Mouse (Mus musculus) stomach, postnatal 0 days (tissue): Measurements from ENCODE around the gene Pde10a. TPM values are rescaled to one million over a fixed set of nuclear protein-coding genes. Genes with fewer than 3 reads are reported as not detected.

Experiments
- ATAC-seq: fragments of 200-750 bp; cut with Nextera tagmentation; 2 replicates; pipeline ENCODE4 v1.8.0; 2017; ENCODE audit not compliant: low FRiP score, low TSS enrichment
- DNase-seq: peaks from one replicate; pipeline ENCODE4 v3.0.0-alpha.2; 2016; ENCODE audit warnings: low spot score
- H3K27ac ChIP-seq: fragments of 300-500 bp; sonication (generic); replicated peaks from 2 replicates; pipeline ENCODE4 v1.5.1; 2014; ENCODE audit warnings: mild to moderate bottlenecking, control low read depth
- H3K27me3 ChIP-seq: fragments of 300-500 bp; sonication (generic); 2 replicates; pipeline ENCODE4 v1.6.1; 2014; ENCODE audit warnings: low read length; ENCODE audit not compliant: control insufficient read depth, insufficient read depth
- H3K36me3 ChIP-seq: fragments of 300-500 bp; sonication (generic); 2 replicates; pipeline ENCODE4 v1.6.1; 2014; ENCODE audit warnings: low read length, mixed read lengths; ENCODE audit not compliant: control insufficient read depth, insufficient read depth
- H3K4me1 ChIP-seq: fragments of 300-500 bp; sonication (generic); replicated peaks from 2 replicates; pipeline ENCODE4 v1.6.1; 2014; ENCODE audit warnings: antibody characterized with exemption; ENCODE audit not compliant: control insufficient read depth, insufficient read depth
- H3K4me2 ChIP-seq: fragments of 300-500 bp; sonication (generic); replicated peaks from 2 replicates; pipeline ENCODE4 v1.6.1; 2014; ENCODE audit warnings: low read depth, mild to moderate bottlenecking, control low read depth, moderate library complexity
- H3K4me3 ChIP-seq: fragments of 300-500 bp; sonication (generic); 2 replicates; pipeline ENCODE4 v1.5.1; 2014; ENCODE audit warnings: low read depth, low read length, control low read depth
- H3K9ac ChIP-seq: fragments of 300-500 bp; sonication (generic); 2 replicates; pipeline ENCODE4 v1.6.1; 2014; ENCODE audit warnings: mild to moderate bottlenecking, low read length, control low read depth, mixed read lengths
- H3K9me3 ChIP-seq: fragments of 300-500 bp; sonication (generic); 2 replicates; pipeline ENCODE4 v1.6.1; 2016; ENCODE audit warnings: low read length; ENCODE audit not compliant: control insufficient read depth
- CTCF ChIP-seq: IDR thresholded peaks from 2 replicates; pipeline ENCODE4 v1.5.1; 2016; ENCODE audit warnings: antibody characterized with exemption, low read depth, mild to moderate bottlenecking, moderate library complexity
- EP300 ChIP-seq: optimal IDR thresholded peaks from 2 replicates; pipeline ENCODE3; 2016; ENCODE audit warnings: antibody characterized with exemption
- WGBS: fragments of 180-500 bp; shearing (Covaris S2); extraction: QIAGEN DNeasy Blood & Tissue Kit; methylation state at CpG from one replicate; pipeline ENCODE4 v1.1.7; 2014; 5-methylcytosine and 5-hydroxymethylcytosine counted together
- polyA plus RNA-seq: library from polyadenylated mRNA; unstranded; fragments of >200 nt; fragmentation: Nextera tagmentation; extraction: Ambion mirVana; gene quantifications from 2 replicates; pipeline ENCODE4 v1.2.1, GENCODE M21; 2015

Pde10a gene
- polyA plus RNA-seq, 1 experiment from 2014 or later: 0.69 TPM

DNA sequence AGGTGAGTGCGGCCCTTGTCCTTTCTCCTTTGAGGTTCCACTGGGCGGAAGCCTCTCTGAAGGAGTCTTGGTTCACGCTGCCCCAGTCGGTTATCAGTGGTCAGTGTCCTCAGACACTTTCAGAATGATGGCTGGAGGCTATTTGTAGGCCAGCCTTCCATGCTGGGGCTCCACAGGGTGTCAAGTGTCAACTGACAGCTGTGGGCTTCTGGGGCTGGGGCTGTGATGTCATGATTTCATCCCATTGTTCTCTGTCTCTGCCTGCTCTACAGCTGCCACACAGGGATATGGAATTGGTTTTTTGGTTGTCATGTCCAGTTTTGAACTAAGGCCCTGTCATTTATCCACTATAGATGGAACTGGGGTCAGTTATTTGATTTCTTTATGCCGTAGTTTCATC, 426.4 kb downstream of the Pde10a start:
- TF ChIP-seq EP300 (no peak), CTCF (no peak)
- Histone ChIP-seq H3K4me2 (no peak overlapping the region), H3K4me1 (no peaks in the 10 kb centered on the region), H3K27ac (no peak overlapping the region), H3K36me3 (no peaks in the 10 kb centered on the region), H3K9me3 (no peaks in the 10 kb centered on the region), H3K9ac (no peak overlapping the region), H3K4me3 (no peak overlapping the region), H3K27me3 (no peaks in the 10 kb centered on the region)
- 78% methylated on average over 5 of the region's 5 CpGs for WGBS
- DNase-seq (no peak), ATAC-seq (no peak)

DNA sequence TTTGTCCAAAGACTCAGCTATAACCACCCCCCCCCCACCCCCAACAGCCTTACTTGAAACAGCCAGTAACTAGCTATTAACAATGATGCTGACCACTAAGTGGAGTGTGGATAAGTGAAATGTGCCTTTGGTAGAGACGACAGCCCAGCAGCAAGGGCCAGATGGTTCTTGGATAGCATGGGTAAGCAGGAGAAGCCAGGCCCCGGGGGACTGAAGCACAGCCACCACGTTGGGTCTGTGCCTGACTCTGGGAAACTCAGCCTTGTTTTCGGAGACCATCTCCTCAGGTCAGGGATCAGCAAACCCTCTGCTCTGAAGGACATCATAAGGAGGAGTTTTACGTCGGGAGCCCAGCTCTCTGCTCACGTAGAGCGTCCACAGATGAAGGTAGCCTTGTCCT, 427.8 kb downstream of the Pde10a start:
- H3K4me1 ChIP-seq: no peaks in the 10 kb centered on the region

DNA sequence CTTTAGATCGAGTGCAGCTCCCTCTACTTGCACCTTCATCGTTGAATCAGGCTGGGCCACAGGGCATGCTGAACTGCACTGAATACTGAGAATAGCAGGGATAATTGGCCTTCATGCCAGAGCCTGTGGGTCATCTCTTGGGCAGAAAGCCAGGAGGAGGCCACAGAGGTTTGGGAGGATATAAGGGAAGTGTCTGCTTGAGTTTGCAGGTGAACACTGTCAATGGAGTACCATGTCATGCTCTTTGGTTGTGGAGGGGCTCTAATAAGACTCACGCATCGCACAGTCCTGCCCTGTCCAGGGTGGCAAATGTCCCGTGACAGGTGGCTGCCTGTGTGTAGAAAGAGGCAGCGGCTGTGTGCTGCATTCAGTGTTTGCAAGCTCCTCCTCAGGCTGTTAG, 433.0 kb downstream of the Pde10a start:
- 68% methylated on average over 6 of the region's 6 CpGs for WGBS

More for the DNA sequence above, 427.8 kb downstream of the Pde10a start:
- H3K4me3 ChIP-seq: no peak overlapping the region
- 89% methylated on average over 8 of the region's 8 CpGs for WGBS
- ATAC-seq (no peak), DNase-seq (no peak)
- no peaks in the 10 kb centered on the region for H3K36me3 ChIP-seq
- H3K27ac ChIP-seq: no peak overlapping the region
- H3K4me2 ChIP-seq: no peak overlapping the region
- no peaks in the 10 kb centered on the region for H3K9me3 ChIP-seq
- TF ChIP-seq EP300 (no peak), CTCF (no peak)
- no peaks in the 10 kb centered on the region for H3K27me3 ChIP-seq
- no peak overlapping the region for H3K9ac ChIP-seq

DNA sequence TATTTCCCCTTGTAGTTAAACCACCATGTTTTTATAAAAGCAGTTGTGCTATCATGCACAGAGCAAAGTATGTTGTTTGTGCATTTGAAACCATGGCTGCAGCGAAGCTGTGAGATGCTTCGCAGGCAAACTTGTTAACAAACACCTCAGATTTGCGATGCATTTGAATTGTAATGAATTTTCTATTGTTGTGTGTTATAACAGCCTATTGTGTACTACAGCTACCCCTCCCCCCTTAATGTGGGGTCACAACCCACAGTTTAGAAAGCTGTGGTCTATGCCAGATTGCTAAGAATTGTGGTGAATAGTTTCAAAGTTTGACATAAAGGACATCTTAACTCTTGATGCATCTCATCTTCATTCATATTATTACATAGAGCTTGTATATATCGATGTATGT, 435.2 kb downstream of the Pde10a start:
- WGBS: 86% methylated on average over 4 of the region's 4 CpGs
- TF ChIP-seq CTCF: no peak
- no peak for TF ChIP-seq EP300
- no peak for ATAC-seq

More for the DNA sequence above, 433.0 kb downstream of the Pde10a start:
- Histone ChIP-seq H3K27ac (no peak overlapping the region), H3K4me2 (no peak overlapping the region), H3K36me3 (no peaks in the 10 kb centered on the region), H3K4me1 (no peaks in the 10 kb centered on the region), H3K9ac (no peak overlapping the region), H3K27me3 (no peaks in the 10 kb centered on the region), H3K9me3 (no peaks in the 10 kb centered on the region), H3K4me3 (no peak overlapping the region)
- no peak for ATAC-seq
- no peak for TF ChIP-seq CTCF
- TF ChIP-seq EP300: no peak
- DNase-seq: no peak

DNA sequence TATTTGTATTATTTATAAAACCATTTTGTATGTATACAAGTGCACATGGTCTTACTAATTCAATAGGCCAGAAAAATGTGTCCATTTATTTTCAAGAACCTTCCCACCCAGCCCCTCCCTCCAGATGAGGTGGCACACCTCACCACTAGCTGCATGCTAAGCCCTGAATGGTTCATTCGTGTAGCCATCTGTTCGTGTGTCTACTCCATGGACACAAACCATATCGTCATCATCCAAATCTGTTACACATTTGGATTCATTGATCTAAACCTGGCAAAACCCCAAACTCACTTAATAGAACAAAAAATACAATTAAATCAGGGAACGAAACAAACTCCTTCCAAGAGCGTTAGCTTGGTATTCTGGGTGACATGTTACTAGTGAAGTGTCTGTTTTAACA, 435.9 kb downstream of the Pde10a start:
- no peaks in the 10 kb centered on the region for H3K27me3 ChIP-seq
- H3K27ac ChIP-seq: no peak overlapping the region
- WGBS: 81% methylated on average over 5 of the region's 5 CpGs
- no peaks in the 10 kb centered on the region for H3K36me3 ChIP-seq
- no peaks in the 10 kb centered on the region for H3K9me3 ChIP-seq
- no peak overlapping the region for H3K4me2 ChIP-seq
- no peak for DNase-seq
- ATAC-seq: no peak
- H3K4me1 ChIP-seq: no peaks in the 10 kb centered on the region
- H3K9ac ChIP-seq: no peak overlapping the region
- no peak for TF ChIP-seq CTCF
- TF ChIP-seq EP300: no peak
- no peak overlapping the region for H3K4me3 ChIP-seq

More for the DNA sequence above, 435.2 kb downstream of the Pde10a start:
- Histone ChIP-seq H3K4me1 (no peaks in the 10 kb centered on the region), H3K9me3 (no peaks in the 10 kb centered on the region), H3K9ac (no peak overlapping the region), H3K27me3 (no peaks in the 10 kb centered on the region), H3K4me3 (no peak overlapping the region), H3K4me2 (no peak overlapping the region), H3K27ac (no peak overlapping the region), H3K36me3 (no peaks in the 10 kb centered on the region)
- DNase-seq: no peak

DNA sequence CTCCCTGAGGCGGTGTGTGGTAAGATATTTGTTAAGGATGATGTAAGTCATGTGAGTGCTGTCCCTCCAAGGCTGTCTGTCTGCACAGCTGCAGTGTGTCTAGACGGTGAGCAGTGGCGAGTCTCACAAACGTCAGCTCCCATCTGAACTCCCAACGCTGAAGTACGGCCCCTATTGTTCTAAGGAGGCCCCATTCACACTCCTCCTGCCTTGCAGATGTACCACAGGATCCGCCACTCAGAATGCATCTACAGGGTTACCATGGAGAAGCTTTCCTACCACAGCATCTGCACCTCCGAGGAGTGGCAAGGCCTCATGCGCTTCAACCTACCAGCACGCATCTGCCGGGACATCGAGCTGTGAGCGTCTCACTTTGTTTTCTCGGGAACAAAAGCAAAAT, 436.5 kb downstream of the Pde10a start:
- H3K9me3 ChIP-seq: no peaks in the 10 kb centered on the region
- 67% methylated on average over 14 of the region's 14 CpGs for WGBS
- no peak overlapping the region for H3K9ac ChIP-seq
- H3K36me3 ChIP-seq: no peaks in the 10 kb centered on the region
- no peak overlapping the region for H3K27ac ChIP-seq
- H3K4me1 ChIP-seq: no peaks in the 10 kb centered on the region
- ATAC-seq (no peak), DNase-seq (no peak)
- H3K4me3 ChIP-seq: no peak overlapping the region
- TF ChIP-seq CTCF: no peak
- no peak for TF ChIP-seq EP300
- H3K4me2 ChIP-seq: no peak overlapping the region
- H3K27me3 ChIP-seq: no peaks in the 10 kb centered on the region
